Mouse (Mus musculus): ENCODE data around the gene Fam92b. TPM values are rescaled to one million over a fixed set of nuclear protein-coding genes. Genes with fewer than 3 reads are reported as not detected.

Gene Fam92b
- polyA plus RNA-seq, 1 experiment from 2014 or later: not detected

GRCm38 (mm10) chr8:120150028-120150427 is 27.2 kb downstream of the Fam92b start:
- Histone ChIP-seq H3K36me3 (no peaks in the 10 kb centered on the region), H3K9me3 (replicated peaks) (no peaks in the 10 kb centered on the region), H3K27ac (no peak overlapping the region), H3K9ac (no peak overlapping the region), H3K27me3 (no peaks in the 10 kb centered on the region), H3K4me2 (no peak overlapping the region), H3K4me3 (replicated peaks) (no peak overlapping the region), H3K4me1 (replicated peaks) (no peaks in the 10 kb centered on the region)
- no peak for ATAC-seq (ENCODE audit: low read depth)
- WGBS (ENCODE audit: insufficient replicate concordance): 36% methylated on average over 12 of the region's 12 CpGs
- DNase-seq: no peak

GRCm38 (mm10) chr8:120146051-120146450 is 31.2 kb downstream of the Fam92b start:
- 46% methylated on average over 1 of the region's 1 CpGs for WGBS (ENCODE audit: insufficient replicate concordance)
- Histone ChIP-seq H3K36me3 (no peaks in the 10 kb centered on the region), H3K9me3 (replicated peaks) (no peaks in the 10 kb centered on the region), H3K27ac (no peak overlapping the region), H3K27me3 (no peaks in the 10 kb centered on the region), H3K4me3 (replicated peaks) (no peak overlapping the region), H3K4me1 (replicated peaks) (no peaks in the 10 kb centered on the region), H3K4me2 (no peak overlapping the region), H3K9ac (no peak overlapping the region)
- DNase-seq (no peak), ATAC-seq (ENCODE audit: low read depth) (no peak)

- Histone ChIP-seq H3K9ac (no peak overlapping the region), H3K9me3 (replicated peaks) (no peaks in the 10 kb centered on the region), H3K4me1 (replicated peaks) (no peaks in the 10 kb centered on the region), H3K4me3 (replicated peaks) (no peak overlapping the region), H3K4me2 (no peak overlapping the region), H3K36me3 (no peaks in the 10 kb centered on the region), H3K27me3 (no peaks in the 10 kb centered on the region), H3K27ac (no peak overlapping the region)
- no peak for ATAC-seq (ENCODE audit: low read depth)
- WGBS (ENCODE audit: insufficient replicate concordance): 30% methylated on average over 12 of the region's 12 CpGs
- no peak for DNase-seq
Measured at GRCm38 (mm10) chr8:120144652-120145301, 32.5 kb downstream of the Fam92b start.

- Histone ChIP-seq H3K27ac (no peak overlapping the region), H3K4me1 (replicated peaks) (no peaks in the 10 kb centered on the region), H3K4me3 (replicated peaks) (no peak overlapping the region), H3K27me3 (no peaks in the 10 kb centered on the region; the same call in 1 of the 2 replicates), H3K9me3 (replicated peaks) (no peaks in the 10 kb centered on the region), H3K36me3 (no peaks in the 10 kb centered on the region), H3K9ac (no peak overlapping the region), H3K4me2 (no peak overlapping the region)
- DNase-seq: no peak
- ATAC-seq (ENCODE audit: low read depth): no peak
- WGBS (ENCODE audit: insufficient replicate concordance): 67% methylated on average over 15 of the region's 15 CpGs
Measured at GRCm38 (mm10) chr8:120143911-120144651, 33.2 kb downstream of the Fam92b start.

GRCm38 (mm10) chr8:120140769-120141168 is 36.5 kb downstream of the Fam92b start:
- no peak overlapping the region for H3K27ac ChIP-seq
- ATAC-seq (ENCODE audit: low read depth): no peak
- 47% methylated on average over 3 of the region's 3 CpGs for WGBS (ENCODE audit: insufficient replicate concordance)
- H3K9ac ChIP-seq: no peak overlapping the region
- no peaks in the 10 kb centered on the region for H3K4me1 ChIP-seq (replicated peaks)
- no peak overlapping the region for H3K4me2 ChIP-seq
- H3K36me3 ChIP-seq: no peaks in the 10 kb centered on the region
- no peak overlapping the region for H3K4me3 ChIP-seq (replicated peaks)
- H3K9me3 ChIP-seq (replicated peaks): no peaks in the 10 kb centered on the region
- H3K27me3 ChIP-seq: peaks cover 5% of the 10 kb centered on the region; the same call in 1 of the 2 replicates
- no peak for DNase-seq

- no peak for DNase-seq
- no peaks in the 10 kb centered on the region for H3K9me3 ChIP-seq (replicated peaks)
- no peak overlapping the region for H3K4me3 ChIP-seq (replicated peaks)
- 58% methylated on average over 2 of the region's 2 CpGs for WGBS (ENCODE audit: insufficient replicate concordance)
- no peak for ATAC-seq (ENCODE audit: low read depth)
- H3K36me3 ChIP-seq: no peaks in the 10 kb centered on the region
- peaks cover 5% of the 10 kb centered on the region; the same call in 1 of the 2 replicates for H3K27me3 ChIP-seq
- no peak overlapping the region for H3K27ac ChIP-seq
- H3K9ac ChIP-seq: no peak overlapping the region
- H3K4me1 ChIP-seq (replicated peaks): no peaks in the 10 kb centered on the region
- no peak overlapping the region for H3K4me2 ChIP-seq
Measured at GRCm38 (mm10) chr8:120138958-120139357, 38.3 kb downstream of the Fam92b start.

GRCm38 (mm10) chr8:120136618-120137017 is 40.6 kb downstream of the Fam92b start:
- Histone ChIP-seq H3K36me3 (no peaks in the 10 kb centered on the region), H3K4me3 (replicated peaks) (no peak overlapping the region), H3K27me3 (peaks cover 5% of the 10 kb centered on the region; the same call in 1 of the 2 replicates), H3K9me3 (replicated peaks) (no peaks in the 10 kb centered on the region), H3K27ac (no peak overlapping the region), H3K4me1 (replicated peaks) (no peaks in the 10 kb centered on the region), H3K9ac (no peak overlapping the region), H3K4me2 (no peak overlapping the region)
- no peak for ATAC-seq (ENCODE audit: low read depth)
- DNase-seq: no peak
- 73% methylated on average over 7 of the region's 7 CpGs for WGBS (ENCODE audit: insufficient replicate concordance)

- ATAC-seq (ENCODE audit: low read depth): no peak
- no peaks in the 10 kb centered on the region for H3K4me1 ChIP-seq (replicated peaks)
- peaks cover 5% of the 10 kb centered on the region; the same call in 1 of the 2 replicates for H3K27me3 ChIP-seq
- no peak overlapping the region for H3K27ac ChIP-seq
- 70% methylated on average over 7 of the region's 7 CpGs for WGBS (ENCODE audit: insufficient replicate concordance)
- no peaks in the 10 kb centered on the region for H3K9me3 ChIP-seq (replicated peaks)
- DNase-seq: no peak
- H3K4me2 ChIP-seq: no peak overlapping the region
- H3K4me3 ChIP-seq (replicated peaks): no peak overlapping the region
- H3K9ac ChIP-seq: no peak overlapping the region
- H3K36me3 ChIP-seq: no peaks in the 10 kb centered on the region
Measured at GRCm38 (mm10) chr8:120135687-120136086, 41.6 kb downstream of the Fam92b start.

- H3K36me3 ChIP-seq: no peaks in the 10 kb centered on the region
- H3K9me3 ChIP-seq (replicated peaks): no peaks in the 10 kb centered on the region
- H3K9ac ChIP-seq: no peak overlapping the region
- ATAC-seq (ENCODE audit: low read depth) (no peak), DNase-seq (no peak)
- H3K27me3 ChIP-seq: peaks cover 2% of the 10 kb centered on the region; the same call in 1 of the 2 replicates
- no peak overlapping the region for H3K4me2 ChIP-seq
- no peak overlapping the region for H3K27ac ChIP-seq
- WGBS (ENCODE audit: insufficient replicate concordance): 64% methylated on average over 7 of the region's 7 CpGs
- no peaks in the 10 kb centered on the region for H3K4me1 ChIP-seq (replicated peaks)
- H3K4me3 ChIP-seq (replicated peaks): no peak overlapping the region
Measured at GRCm38 (mm10) chr8:120133169-120133568, 44.1 kb downstream of the Fam92b start.

GRCm38 (mm10) chr8:120131158-120131557 is 46.1 kb downstream of the Fam92b start:
- 27% methylated on average over 8 of the region's 8 CpGs for WGBS (ENCODE audit: insufficient replicate concordance)
- Histone ChIP-seq H3K4me1 (replicated peaks) (0 out of 2 replicates have a peak, but pooled peaks cover 5% of the 10 kb centered on the region), H3K27me3 (peaks cover 16% of the 10 kb centered on the region), H3K4me3 (replicated peaks) (no peak overlapping the region), H3K36me3 (no peaks in the 10 kb centered on the region), H3K9me3 (replicated peaks) (no peaks in the 10 kb centered on the region), H3K9ac (no peak overlapping the region), H3K27ac (no peak overlapping the region), H3K4me2 (no peak overlapping the region)
- ATAC-seq (ENCODE audit: low read depth) (no peak), DNase-seq (no peak)

GRCm38 (mm10) chr8:120129547-120129946 is 47.7 kb downstream of the Fam92b start:
- WGBS (ENCODE audit: insufficient replicate concordance): 56% methylated on average over 4 of the region's 4 CpGs
- DNase-seq (no peak), ATAC-seq (ENCODE audit: low read depth) (no peak)
- Histone ChIP-seq H3K27me3 (peaks cover 16% of the 10 kb centered on the region), H3K4me2 (no peak overlapping the region), H3K36me3 (no peaks in the 10 kb centered on the region), H3K4me1 (replicated peaks) (0 out of 2 replicates have a peak, but pooled peaks cover 5% of the 10 kb centered on the region), H3K4me3 (replicated peaks) (no peak overlapping the region), H3K27ac (no peak overlapping the region), H3K9ac (no peak overlapping the region), H3K9me3 (replicated peaks) (no peaks in the 10 kb centered on the region)
